Mouse (Mus musculus) regulatory T cell (primary cell): ENCODE data around the gene Chpf.

Source experiments
- in situ Hi-C: fragments of 300-600 bp; cut with MboI, MseI; formaldehyde crosslinking; loops from one replicate; pipeline ENCODE4 v1.15.1; 2025; ENCODE audit warnings: high pct_unique_total_duplicates

Gene Chpf

GRCm38 (mm10) chr1:75442811-75443210 lies 36.3 kb downstream of the Chpf start:
- in situ Hi-C loops = no loop called here

DNA sequence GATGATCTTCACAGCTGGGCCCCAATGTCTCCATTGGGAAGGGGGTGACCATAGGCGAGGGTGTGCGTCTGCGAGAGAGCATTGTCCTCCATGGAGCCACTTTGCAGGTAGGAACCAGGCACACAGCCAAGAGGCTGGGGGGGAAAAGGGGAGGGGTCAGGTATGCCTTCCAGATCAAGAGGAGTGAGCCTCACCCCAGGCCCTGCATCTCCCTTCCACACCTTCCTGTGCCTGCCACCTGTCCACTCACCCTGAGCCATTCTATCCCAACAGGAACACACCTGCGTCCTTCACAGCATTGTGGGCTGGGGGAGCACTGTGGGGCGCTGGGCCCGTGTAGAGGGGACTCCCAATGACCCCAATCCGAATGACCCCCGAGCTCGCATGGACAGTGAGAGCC lies 36.9 kb downstream of the Chpf start:
- in situ Hi-C loops = no loop called here

- in situ Hi-C loops = no loop called here
These were observed 37.6 kb downstream of the Chpf start for GRCm38 (mm10) chr1:75441471-75441996.

- in situ Hi-C loops = no loop called here
These were observed 38.4 kb downstream of the Chpf start for GRCm38 (mm10) chr1:75440661-75441060.

GRCm38 (mm10) chr1:75438782-75439181 lies 40.3 kb downstream of the Chpf start:
- in situ Hi-C loops = no loop called here

- in situ Hi-C loops = no loop called here
These were observed 43.4 kb downstream of the Chpf start, which contains the start of gene Gmppa for GRCm38 (mm10) chr1:75435475-75436328. Gene Gmppa (plus strand): TSS chr1:75435930.

DNA sequence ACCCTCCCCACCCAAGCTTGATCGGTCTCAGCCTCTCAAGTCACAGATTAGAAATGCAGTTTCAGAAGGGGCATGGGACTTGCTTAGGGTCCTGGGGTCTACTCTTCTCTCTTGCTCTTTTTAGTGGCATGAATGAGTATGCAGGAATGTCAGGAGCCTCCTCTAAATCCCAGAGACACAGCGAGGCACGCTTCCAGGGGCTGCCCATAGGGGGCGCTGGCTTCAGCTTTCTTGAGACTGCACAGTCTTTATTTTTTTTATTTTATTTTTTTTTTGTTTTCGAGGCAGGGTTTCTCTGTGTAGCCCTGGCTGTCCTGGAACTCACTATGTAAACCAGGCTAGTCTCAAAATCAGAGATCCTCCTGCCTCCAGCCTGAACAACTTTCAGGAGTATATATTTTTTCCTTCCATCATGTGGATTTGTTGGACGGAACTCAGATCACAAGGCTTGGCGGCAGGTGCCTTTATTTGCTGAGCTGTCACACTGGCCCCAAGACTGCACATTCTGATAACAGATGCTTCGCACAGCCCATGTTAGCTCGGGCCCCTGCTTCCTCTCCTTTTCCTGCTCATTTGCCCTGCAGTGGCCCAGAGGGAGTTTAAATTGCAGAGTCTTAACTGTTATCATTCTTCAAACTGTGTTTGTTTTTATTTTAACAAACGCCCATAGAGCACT lies 53.2 kb downstream of the Chpf start:
- in situ Hi-C loops = no loop called here
